Mouse (Mus musculus): ENCODE measurements around the gene Rbfox1. TPM values are rescaled to one million over a fixed set of nuclear protein-coding genes. Genes with fewer than 3 reads are reported as not detected.

Gene Rbfox1
- polyA plus RNA-seq, 1 experiment, result 4.0 TPM

GRCm38 (mm10) chr16:6031280-6031679 lies 146.1 kb downstream of the Rbfox1 start:
- H3K4me3 ChIP-seq (replicated peaks; ENCODE audit: extremely low read depth, low read depth, low read length), result no peak overlapping the region
- DNase-seq, result no peak
- H3K4me1 ChIP-seq (ENCODE audit: control insufficient read depth, insufficient read depth, low read length), result no peaks in the 10 kb centered on the region
- 58% methylated on average over 1 of the region's 1 CpGs for WGBS
- TF ChIP-seq CTCF (IDR thresholded peaks at IDR 0.05; ENCODE audit: insufficient read depth, low read length) (no peak), POLR2A (IDR thresholded peaks at IDR 0.05; ENCODE audit: borderline replicate concordance, extremely low read depth, low read depth, low read length) (no peak)

- no peak for DNase-seq
- WGBS, result 78% methylated on average over 7 of the region's 7 CpGs
These were observed 147.4 kb downstream of the Rbfox1 start for GRCm38 (mm10) chr16:6032563-6032962.

DNA sequence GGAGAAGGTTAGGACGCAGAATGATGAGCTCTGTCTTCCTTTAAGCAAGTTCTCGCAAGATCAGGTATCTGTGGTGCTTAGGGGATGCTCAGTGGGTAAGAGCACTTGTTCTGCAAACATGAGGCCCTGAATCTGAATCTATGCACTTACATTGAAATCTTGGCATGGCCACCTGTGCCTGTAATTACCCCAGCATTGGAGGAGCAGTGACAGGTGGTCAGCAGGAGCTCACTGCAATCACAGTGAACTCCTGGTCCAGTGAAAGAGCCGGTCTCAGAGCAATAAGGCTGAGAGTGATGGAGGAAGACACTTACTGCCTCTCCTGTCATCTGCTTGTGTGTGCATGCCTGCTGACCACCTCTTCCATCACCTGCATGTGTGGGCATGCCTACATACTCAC lies 149.7 kb downstream of the Rbfox1 start:
- DNase-seq, result no peak
- WGBS, result 82% methylated on average over 3 of the region's 3 CpGs
- TF ChIP-seq POLR2A (IDR thresholded peaks at IDR 0.05; ENCODE audit: borderline replicate concordance, extremely low read depth, low read depth, low read length) (no peak), CTCF (IDR thresholded peaks at IDR 0.05; ENCODE audit: insufficient read depth, low read length) (no peak)
- H3K4me1 ChIP-seq (ENCODE audit: control insufficient read depth, insufficient read depth, low read length), result no peaks in the 10 kb centered on the region
- H3K4me3 ChIP-seq (replicated peaks; ENCODE audit: extremely low read depth, low read depth, low read length), result no peak overlapping the region

More at GRCm38 (mm10) chr16:6032563-6032962, 147.4 kb downstream of the Rbfox1 start:
- no peak overlapping the region for H3K4me3 ChIP-seq (replicated peaks; ENCODE audit: extremely low read depth, low read depth, low read length)
- H3K4me1 ChIP-seq (ENCODE audit: control insufficient read depth, insufficient read depth, low read length), result no peaks in the 10 kb centered on the region
- TF ChIP-seq CTCF (IDR thresholded peaks at IDR 0.05; ENCODE audit: insufficient read depth, low read length), result no peak
- no peak for TF ChIP-seq POLR2A (IDR thresholded peaks at IDR 0.05; ENCODE audit: borderline replicate concordance, extremely low read depth, low read depth, low read length)

DNA sequence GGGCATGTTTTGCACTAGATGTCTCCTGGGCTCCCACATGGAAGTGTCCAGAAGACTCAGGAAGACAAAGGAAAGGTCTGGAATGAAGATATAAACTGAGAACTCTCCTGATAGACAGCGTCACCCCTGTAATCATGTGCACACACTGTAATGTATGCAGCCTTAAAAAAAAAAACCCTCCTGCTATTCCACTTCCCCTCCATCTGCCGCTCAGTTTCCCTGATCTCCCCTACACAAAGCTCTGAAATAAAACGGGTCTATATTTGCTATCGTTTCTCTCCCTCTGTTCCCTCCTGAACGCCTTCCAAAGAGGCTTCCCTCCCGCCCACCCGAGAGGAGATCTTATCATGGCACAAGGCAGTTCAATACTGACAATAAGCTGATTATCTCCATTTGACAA lies 151.9 kb downstream of the Rbfox1 start:
- WGBS, result 61% methylated on average over 7 of the region's 7 CpGs
- TF ChIP-seq CTCF (IDR thresholded peaks at IDR 0.05; ENCODE audit: insufficient read depth, low read length) (no peak), POLR2A (IDR thresholded peaks at IDR 0.05; ENCODE audit: borderline replicate concordance, extremely low read depth, low read depth, low read length) (no peak)
- H3K4me1 ChIP-seq (ENCODE audit: control insufficient read depth, insufficient read depth, low read length), result no peaks in the 10 kb centered on the region
- no peak overlapping the region for H3K4me3 ChIP-seq (replicated peaks; ENCODE audit: extremely low read depth, low read depth, low read length)
- no peak for DNase-seq

GRCm38 (mm10) chr16:6042766-6043165 lies 157.6 kb downstream of the Rbfox1 start:
- TF ChIP-seq CTCF (IDR thresholded peaks at IDR 0.05; ENCODE audit: insufficient read depth, low read length) (no peak), POLR2A (IDR thresholded peaks at IDR 0.05; ENCODE audit: borderline replicate concordance, extremely low read depth, low read depth, low read length) (no peak)
- DNase-seq, result no peak
- Histone ChIP-seq H3K4me3 (replicated peaks; ENCODE audit: extremely low read depth, low read depth, low read length) (no peak overlapping the region), H3K4me1 (ENCODE audit: control insufficient read depth, insufficient read depth, low read length) (no peaks in the 10 kb centered on the region)
- WGBS, result 60% methylated on average over 3 of the region's 3 CpGs

DNA sequence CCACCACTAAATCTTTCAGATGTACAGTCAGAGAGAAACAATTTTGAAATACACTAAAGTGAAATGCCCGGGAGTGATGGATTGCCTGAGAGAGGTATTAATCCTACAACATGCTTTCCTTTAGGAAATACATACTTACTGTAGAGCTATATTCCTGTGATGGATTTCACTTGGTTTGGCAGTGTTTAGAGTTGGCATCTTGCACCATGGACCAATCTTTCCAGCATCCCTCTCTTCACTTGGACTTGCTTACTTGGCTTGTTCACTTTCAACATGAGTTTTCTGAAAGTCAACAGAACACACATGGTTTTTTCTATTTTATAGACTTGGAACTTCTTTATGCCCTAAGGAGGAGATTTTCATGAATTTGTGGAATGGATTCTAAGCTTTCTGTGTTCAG lies 163.4 kb downstream of the Rbfox1 start:
- TF ChIP-seq CTCF (IDR thresholded peaks at IDR 0.05; ENCODE audit: insufficient read depth, low read length) (no peak), POLR2A (IDR thresholded peaks at IDR 0.05; ENCODE audit: borderline replicate concordance, extremely low read depth, low read depth, low read length) (no peak)
- H3K4me1 ChIP-seq (ENCODE audit: control insufficient read depth, insufficient read depth, low read length), result no peaks in the 10 kb centered on the region
- WGBS, result 82% methylated on average over 1 of the region's 1 CpGs
- H3K4me3 ChIP-seq (replicated peaks; ENCODE audit: extremely low read depth, low read depth, low read length), result no peak overlapping the region
- DNase-seq, result no peak

DNA sequence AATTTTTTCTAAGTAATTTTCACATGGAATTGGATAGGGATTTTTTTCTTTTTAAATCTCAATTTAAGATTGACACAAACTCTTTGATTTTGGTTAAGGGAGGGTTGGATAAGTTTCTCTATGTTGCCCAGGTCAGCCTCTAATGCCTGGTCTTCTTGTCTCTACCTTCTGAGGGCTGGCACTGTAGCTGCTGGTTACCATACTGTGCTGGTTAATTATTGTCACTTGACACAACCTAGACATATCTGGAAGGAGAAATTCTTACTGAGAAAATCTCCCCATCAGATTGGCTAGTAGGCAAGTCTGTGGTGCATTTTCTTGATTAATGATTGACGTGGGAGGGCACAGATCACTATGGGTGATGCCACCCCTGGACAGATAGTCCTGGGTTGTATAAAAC lies 177.3 kb downstream of the Rbfox1 start:
- Histone ChIP-seq H3K4me1 (ENCODE audit: control insufficient read depth, insufficient read depth, low read length) (no peaks in the 10 kb centered on the region), H3K4me3 (replicated peaks; ENCODE audit: extremely low read depth, low read depth, low read length) (no peak overlapping the region)
- 73% methylated on average over 1 of the region's 1 CpGs for WGBS
- TF ChIP-seq CTCF (IDR thresholded peaks at IDR 0.05; ENCODE audit: insufficient read depth, low read length), result no peak
- TF ChIP-seq POLR2A (IDR thresholded peaks at IDR 0.05; ENCODE audit: borderline replicate concordance, extremely low read depth, low read depth, low read length), result no peak
- DNase-seq, result no peak

GRCm38 (mm10) chr16:6065481-6065880 lies 180.3 kb downstream of the Rbfox1 start:
- TF ChIP-seq CTCF (IDR thresholded peaks at IDR 0.05; ENCODE audit: insufficient read depth, low read length), result no peak
- no peak for TF ChIP-seq POLR2A (IDR thresholded peaks at IDR 0.05; ENCODE audit: borderline replicate concordance, extremely low read depth, low read depth, low read length)
- no peak overlapping the region for H3K4me3 ChIP-seq (replicated peaks; ENCODE audit: extremely low read depth, low read depth, low read length)
- DNase-seq, result no peak
- 84% methylated on average over 4 of the region's 4 CpGs for WGBS
- no peaks in the 10 kb centered on the region for H3K4me1 ChIP-seq (ENCODE audit: control insufficient read depth, insufficient read depth, low read length)

GRCm38 (mm10) chr16:6075442-6076050 lies 190.4 kb downstream of the Rbfox1 start:
- Histone ChIP-seq H3K4me3 (replicated peaks; ENCODE audit: extremely low read depth, low read depth, low read length) (no peak overlapping the region), H3K4me1 (ENCODE audit: control insufficient read depth, insufficient read depth, low read length) (no peaks in the 10 kb centered on the region)
- no peak for DNase-seq
- WGBS, result 75% methylated on average over 10 of the region's 10 CpGs
- TF ChIP-seq POLR2A (IDR thresholded peaks at IDR 0.05; ENCODE audit: borderline replicate concordance, extremely low read depth, low read depth, low read length), result no peak
- TF ChIP-seq CTCF (IDR thresholded peaks at IDR 0.05; ENCODE audit: insufficient read depth, low read length), result no peak

- no peak for DNase-seq
- 89% methylated on average over 4 of the region's 4 CpGs for WGBS
- no peak overlapping the region for H3K4me3 ChIP-seq (replicated peaks; ENCODE audit: extremely low read depth, low read depth, low read length)
- no peaks in the 10 kb centered on the region for H3K4me1 ChIP-seq (ENCODE audit: control insufficient read depth, insufficient read depth, low read length)
- TF ChIP-seq CTCF (IDR thresholded peaks at IDR 0.05; ENCODE audit: insufficient read depth, low read length) (no peak), POLR2A (IDR thresholded peaks at IDR 0.05; ENCODE audit: borderline replicate concordance, extremely low read depth, low read depth, low read length) (no peak)
These were observed 193.9 kb downstream of the Rbfox1 start for GRCm38 (mm10) chr16:6079017-6079416.

Data from lung, adult 2 months (tissue).